ENCODE assay signal across 8 mouse cellular contexts in genomic region chr7:143153915-143154373, GRCm38 (mm10). TPM values are rescaled to one million over a fixed set of nuclear protein-coding genes. Genes with fewer than 3 reads are reported as not detected.
A peak's percentile ranks its signal among the peaks of the same experiment; 100 is the strongest.
DNase-seq lines count a peak whose midpoint lies in the region; ATAC-seq and TF ChIP-seq lines count a peak whose summit lies in the region.

No protein-coding gene starts in this region.

- peak overlapping the region; percentile 67 for H3K4me2 ChIP-seq in intestine, postnatal 0 days (replicated peaks; ENCODE audit: low read depth)
- peak overlapping the region; percentile 54 for H3K4me2 ChIP-seq in midbrain, embryonic 12.5 days (replicated peaks)

- peak overlapping the region; percentile 48 for H3K9ac ChIP-seq in intestine, postnatal 0 days (ENCODE audit: low read depth, low read length)
- H3K9ac ChIP-seq in midbrain, embryonic 12.5 days (replicated peaks), result 0 out of 2 replicates have a peak overlapping the region, but pooled peaks have one; percentile 34

- TF ChIP-seq CTCF in intestine, postnatal 0 days (IDR thresholded peaks at IDR 0.05; ENCODE audit: low read depth), result peak; percentile 96

- H3K27ac ChIP-seq in embryonic facial prominence, embryonic 10.5 days (replicated peaks), result peak overlapping the region; percentile 81
- peak overlapping the region; percentile 57 for H3K27ac ChIP-seq in intestine, postnatal 0 days (ENCODE audit: low read depth, low read length)
- peak overlapping the region; percentile 46; the same call in 1 of the 2 replicates for H3K27ac ChIP-seq in midbrain, embryonic 12.5 days (replicated peaks)

- H3K9me3 ChIP-seq in embryonic facial prominence, embryonic 10.5 days, result no peaks in the 10 kb centered on the region
- H3K9me3 ChIP-seq in intestine, postnatal 0 days (ENCODE audit: control insufficient read depth), result no peaks in the 10 kb centered on the region
- no peaks in the 10 kb centered on the region for H3K9me3 ChIP-seq in midbrain, embryonic 12.5 days

- 6% methylated on average over 18 of the region's 18 CpGs for WGBS in embryonic facial prominence, embryonic 10.5 days
- 3% methylated on average over 18 of the region's 18 CpGs for WGBS in intestine, postnatal 0 days
- 2% methylated on average over 18 of the region's 18 CpGs for WGBS in midbrain, embryonic 12.5 days

- H3K4me3 ChIP-seq in embryonic facial prominence, embryonic 10.5 days, result peak overlapping the region; percentile 41
- H3K4me3 ChIP-seq in intestine, postnatal 0 days (ENCODE audit: low read depth, low read length), result 0 out of 2 replicates have a peak overlapping the region, but pooled peaks have one; percentile 14
- peak overlapping the region; percentile 31 for H3K4me3 ChIP-seq in midbrain, embryonic 12.5 days

- peak; percentile 90 for ATAC-seq in granulocyte monocyte progenitor cell, adult 5-6 weeks (replicated peaks; ENCODE audit: poor library complexity, severe bottlenecking)
- peak; percentile 87 for ATAC-seq in intestine, postnatal 0 days
- peak; percentile 82 for ATAC-seq in midbrain, embryonic 12.5 days (ENCODE audit: low FRiP score, low read depth)
- no peak for ATAC-seq in erythroid progenitor cell, adult 5-6 weeks (replicated peaks; ENCODE audit: low FRiP score, poor library complexity, severe bottlenecking)

- peaks cover 36% of the 10 kb centered on the region for H3K4me1 ChIP-seq in embryonic facial prominence, embryonic 10.5 days
- peaks cover 8% of the 10 kb centered on the region for H3K4me1 ChIP-seq in intestine, postnatal 0 days (replicated peaks; ENCODE audit: control insufficient read depth, insufficient read depth, low read length)
- H3K4me1 ChIP-seq in midbrain, embryonic 12.5 days, result peaks cover 19% of the 10 kb centered on the region

- H3K36me3 ChIP-seq in embryonic facial prominence, embryonic 10.5 days (replicated peaks), result no peaks in the 10 kb centered on the region
- 0 out of 2 replicates have a peak, but pooled peaks cover 5% of the 10 kb centered on the region for H3K36me3 ChIP-seq in intestine, postnatal 0 days (ENCODE audit: control insufficient read depth, insufficient read depth)
- H3K36me3 ChIP-seq in midbrain, embryonic 12.5 days, result no peaks in the 10 kb centered on the region

- peak; percentile 92 for DNase-seq in adrenal gland, postnatal 10 days
- DNase-seq in embryonic facial prominence, embryonic 10.5 days (ENCODE audit: low spot score), result peak; percentile 90
- DNase-seq in left cerebral cortex, postnatal 4 days, result peak; percentile 88
- DNase-seq in skeletal muscle tissue, adult 2 months (ENCODE audit: low read depth, low spot score), result peak; percentile 63

- intact Hi-C loops in left cerebral cortex, postnatal 4 days (cut with DNase I), result loop anchor here (2.0 kb wide), 1 partner anchor 311 kb away; no protein-coding TSS in a partner anchor

- H3K27me3 ChIP-seq in embryonic facial prominence, embryonic 10.5 days (replicated peaks; ENCODE audit: low read depth, poor library complexity, severe bottlenecking), result peaks cover 33% of the 10 kb centered on the region
- H3K27me3 ChIP-seq in intestine, postnatal 0 days (replicated peaks; ENCODE audit: control insufficient read depth, insufficient read depth, low read length), result no peaks in the 10 kb centered on the region
- peaks cover 21% of the 10 kb centered on the region for H3K27me3 ChIP-seq in midbrain, embryonic 12.5 days

RNA-seq across cellular contexts. Expression of gene Kcnq1, which starts 47.8 kb away (rescaled TPM):
- 1 to 10 TPM; 4.4 to 5.0 TPM for total RNA-seq in adrenal gland, postnatal 10 days (2021)
- polyA plus RNA-seq in embryonic facial prominence, embryonic 10.5 days (2016; fragmentation: Nextera tagmentation; extraction: Ambion mirVana), result 1.0 and 1.5 TPM in 2 replicates
- not detected in 2 replicates for total RNA-seq in granulocyte monocyte progenitor cell, adult 5-6 weeks (2014; fragmentation: Nextera tagmentation)
- total RNA-seq in granulocyte monocyte progenitor cell, adult 5-6 weeks (2017), result not detected in 2 replicates
- 10.5 and 13.8 TPM in 2 replicates for polyA plus RNA-seq in intestine, postnatal 0 days (2015; fragmentation: Nextera tagmentation; extraction: Ambion mirVana)
- total RNA-seq in left cerebral cortex, postnatal 4 days (2021), result 1 to 10 TPM; 1.1 to 1.5 TPM
- polyA plus RNA-seq in midbrain, embryonic 12.5 days (2016; fragmentation: Nextera tagmentation; extraction: Ambion mirVana), result 0.98 and 2.0 TPM in 2 replicates
- not detected in 2 replicates for total RNA-seq in erythroid progenitor cell, adult 5-6 weeks (2015; ENCODE audit: low replicate concordance)
- not detected in 2 replicates for total RNA-seq in erythroid progenitor cell, adult 5-6 weeks (2017; ENCODE audit: low replicate concordance)

RNA-seq across cellular contexts. Expression of gene Trpm5, which starts 59.5 kb away (rescaled TPM):
- total RNA-seq in adrenal gland, postnatal 10 days (2021), result 1 to 10 TPM in 1 of 2 experiments, under 1 TPM in 1; 0.99 to 1.0 TPM
- polyA plus RNA-seq in embryonic facial prominence, embryonic 10.5 days (2016; fragmentation: Nextera tagmentation; extraction: Ambion mirVana), result 0.60 and 0.77 TPM in 2 replicates
- not detected in 2 replicates for total RNA-seq in granulocyte monocyte progenitor cell, adult 5-6 weeks (2014; fragmentation: Nextera tagmentation)
- total RNA-seq in granulocyte monocyte progenitor cell, adult 5-6 weeks (2017), result not detected in 2 replicates
- polyA plus RNA-seq in intestine, postnatal 0 days (2015; fragmentation: Nextera tagmentation; extraction: Ambion mirVana), result 0.97 and 1.3 TPM in 2 replicates
- total RNA-seq in left cerebral cortex, postnatal 4 days (2021), result under 1 TPM; 0.38 TPM
- polyA plus RNA-seq in midbrain, embryonic 12.5 days (2016; fragmentation: Nextera tagmentation; extraction: Ambion mirVana), result 0.94 and 1.7 TPM in 2 replicates
- not detected in 2 replicates for total RNA-seq in erythroid progenitor cell, adult 5-6 weeks (2015; ENCODE audit: low replicate concordance)
- total RNA-seq in erythroid progenitor cell, adult 5-6 weeks (2017; ENCODE audit: low replicate concordance), result not detected in 2 replicates
